Mouse (Mus musculus) E14TG2a.4 (cell line): ENCODE results near the gene Calcb.

Source experiments
- CTCF ChIP-seq: conservative IDR thresholded peaks from 2 replicates; pipeline ENCODE4 v1.5.1; 2014; ENCODE audit warnings: low read length
- NANOG ChIP-seq: IDR thresholded peaks from 2 replicates; pipeline ENCODE4 v1.6.1; 2014; ENCODE audit warnings: borderline replicate concordance, low read length, mixed read lengths

GRCm38 (mm10) chr7:114770586-114770985 is 52.1 kb downstream of the Calcb start:
- TF ChIP-seq CTCF (no peak), NANOG (no peak)
